Mouse (Mus musculus) lung, embryonic 16.5 days (tissue): ENCODE data around the gene Krt222. TPM values are rescaled to one million over a fixed set of nuclear protein-coding genes. Genes with fewer than 3 reads are reported as not detected.

ENCODE experiments used
- ATAC-seq: fragments of 200-750 bp; cut with Nextera tagmentation; 2 replicates; pipeline ENCODE4 v1.8.0; 2017; ENCODE audit warnings: low read depth, mild to moderate bottlenecking, moderate library complexity
- H3K27ac ChIP-seq: fragments of 300-500 bp; sonication (generic); 2 replicates; pipeline ENCODE4 v1.5.1; 2014; ENCODE audit warnings: mild to moderate bottlenecking, control low read depth, low read length
- H3K27me3 ChIP-seq: fragments of 300-500 bp; sonication (generic); 2 replicates; pipeline ENCODE4 v1.6.1; 2014; ENCODE audit warnings: low read depth, low read length, mixed read lengths; ENCODE audit not compliant: control insufficient read depth, insufficient read depth
- H3K36me3 ChIP-seq: fragments of 300-500 bp; sonication (generic); 2 replicates; pipeline ENCODE4 v1.6.1; 2014; ENCODE audit warnings: low read length; ENCODE audit not compliant: control insufficient read depth, insufficient read depth
- H3K4me1 ChIP-seq: fragments of 300-500 bp; sonication (generic); replicated peaks from 2 replicates; pipeline ENCODE4 v1.6.1; 2014; ENCODE audit warnings: low read length, mixed read lengths; ENCODE audit not compliant: control insufficient read depth, insufficient read depth
- H3K4me2 ChIP-seq: fragments of 300-500 bp; sonication (generic); 2 replicates; pipeline ENCODE4 v1.6.1; 2014; ENCODE audit warnings: low read depth, low read length, control low read depth
- H3K4me3 ChIP-seq: fragments of 300-500 bp; sonication (generic); 2 replicates; pipeline ENCODE4 v1.5.1; 2014; ENCODE audit warnings: mild to moderate bottlenecking, low read length, control low read depth
- H3K9ac ChIP-seq: fragments of 300-500 bp; sonication (generic); 2 replicates; pipeline ENCODE4 v1.6.1; 2014; ENCODE audit warnings: low read length, control low read depth
- H3K9me3 ChIP-seq: fragments of 300-500 bp; sonication (generic); 2 replicates; pipeline ENCODE4 v1.6.1; 2016; ENCODE audit warnings: low read length; ENCODE audit not compliant: control insufficient read depth
- WGBS: fragments of 180-500 bp; shearing (Covaris S2); extraction: QIAGEN DNeasy Blood & Tissue Kit; methylation state at CpG from one replicate; pipeline ENCODE4 v1.1.7; 2014; 5-methylcytosine and 5-hydroxymethylcytosine counted together
- polyA plus RNA-seq: library from polyadenylated mRNA; unstranded; fragments of >200 nt; fragmentation: Nextera tagmentation; extraction: Ambion mirVana; gene quantifications from 2 replicates; pipeline ENCODE4 v1.2.1, GENCODE M21; 2015

Krt222 gene
- polyA plus RNA-seq = 0.29 and 0.94 TPM in 2 replicates

DNA sequence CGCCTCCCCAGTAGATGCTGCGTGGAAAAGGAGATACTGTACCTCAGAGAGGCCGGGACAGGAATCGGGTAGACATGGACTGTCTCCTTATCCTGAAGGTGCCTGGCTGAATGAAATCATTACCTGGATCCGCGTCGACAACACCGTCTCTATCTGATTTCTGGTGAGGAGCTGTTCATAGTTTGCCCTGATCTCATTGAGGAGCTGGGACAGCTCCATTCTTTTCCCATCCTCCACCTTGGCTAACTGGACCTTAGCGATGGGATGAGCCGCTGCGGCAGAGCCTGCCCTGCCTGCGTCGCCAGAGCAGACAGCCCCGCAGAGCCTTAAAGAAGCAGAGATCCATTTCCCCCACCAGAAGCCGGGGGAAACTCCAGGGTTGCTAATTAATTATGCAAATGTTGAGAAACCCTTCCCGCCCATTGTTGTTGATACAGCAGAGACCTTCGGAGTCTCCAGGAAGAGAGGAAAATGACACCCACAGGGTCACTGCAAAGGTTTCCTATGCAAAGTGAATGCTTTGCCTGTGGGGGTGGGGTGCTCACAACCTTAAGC is at the start of gene Krt222:
Gene Krt222 (minus strand): TSS at position 266 of the 555 bp plus-strand sequence.
- no peak for ATAC-seq
- H3K9me3 ChIP-seq = no peaks in the 10 kb centered on the region
- no peak within 1 kb of the TSS for H3K27ac ChIP-seq
- no peaks in the 10 kb centered on the region for H3K27me3 ChIP-seq
- no peaks in the 10 kb centered on the region for H3K36me3 ChIP-seq
- WGBS = 4% methylated on average over 17 of the region's 17 CpGs
- peak within 1 kb of the TSS; percentile 26 for H3K4me3 ChIP-seq
- H3K4me1 ChIP-seq = peaks cover 3% of the 10 kb centered on the region; the same call in 1 of the 2 replicates
- H3K9ac ChIP-seq = peak within 1 kb of the TSS; percentile 14; the same call in 1 of the 2 replicates
- peak within 1 kb of the TSS; percentile 51 for H3K4me2 ChIP-seq

- Histone ChIP-seq H3K9ac (no peak overlapping the region), H3K27me3 (no peaks in the 10 kb centered on the region; the same call in 1 of the 2 replicates), H3K4me1 (no peaks in the 10 kb centered on the region), H3K4me2 (no peak overlapping the region), H3K4me3 (no peak overlapping the region), H3K27ac (no peak overlapping the region), H3K36me3 (no peaks in the 10 kb centered on the region), H3K9me3 (no peaks in the 10 kb centered on the region)
- WGBS = 61% methylated on average over 5 of the region's 5 CpGs
- no peak for ATAC-seq
These were observed 49.0 kb upstream of the Krt222 start for GRCm38 (mm10) chr11:99292846-99293245.

- H3K27me3 ChIP-seq = no peaks in the 10 kb centered on the region
- H3K4me3 ChIP-seq = no peak within 1 kb of the TSS
- H3K9ac ChIP-seq = no peak within 1 kb of the TSS
- no peaks in the 10 kb centered on the region for H3K36me3 ChIP-seq
- H3K4me1 ChIP-seq = no peaks in the 10 kb centered on the region
- ATAC-seq = no peak
- no peak within 1 kb of the TSS for H3K27ac ChIP-seq
- WGBS = 32% methylated on average over 11 of the region's 11 CpGs
- H3K4me2 ChIP-seq = no peak within 1 kb of the TSS
- H3K9me3 ChIP-seq = no peaks in the 10 kb centered on the region
These were observed 41.0 kb upstream of the Krt222 start, which contains the start of gene Krt24 for GRCm38 (mm10) chr11:99284833-99285312. Krt24 (minus strand) TSS chr11:99285262.

GRCm38 (mm10) chr11:99284011-99284410 is 40.1 kb upstream of the Krt222 start:
- ATAC-seq = no peak

GRCm38 (mm10) chr11:99283334-99283733 is 39.4 kb upstream of the Krt222 start:
- no peaks in the 10 kb centered on the region for H3K36me3 ChIP-seq
- H3K27ac ChIP-seq = no peak overlapping the region
- H3K9ac ChIP-seq = no peak overlapping the region

More at GRCm38 (mm10) chr11:99284011-99284410, 40.1 kb upstream of the Krt222 start:
- Histone ChIP-seq H3K27ac (no peak overlapping the region), H3K27me3 (no peaks in the 10 kb centered on the region), H3K9ac (no peak overlapping the region), H3K4me2 (no peak overlapping the region), H3K4me1 (no peaks in the 10 kb centered on the region), H3K9me3 (no peaks in the 10 kb centered on the region), H3K4me3 (no peak overlapping the region), H3K36me3 (no peaks in the 10 kb centered on the region)
- WGBS = 81% methylated on average over 5 of the region's 5 CpGs

DNA sequence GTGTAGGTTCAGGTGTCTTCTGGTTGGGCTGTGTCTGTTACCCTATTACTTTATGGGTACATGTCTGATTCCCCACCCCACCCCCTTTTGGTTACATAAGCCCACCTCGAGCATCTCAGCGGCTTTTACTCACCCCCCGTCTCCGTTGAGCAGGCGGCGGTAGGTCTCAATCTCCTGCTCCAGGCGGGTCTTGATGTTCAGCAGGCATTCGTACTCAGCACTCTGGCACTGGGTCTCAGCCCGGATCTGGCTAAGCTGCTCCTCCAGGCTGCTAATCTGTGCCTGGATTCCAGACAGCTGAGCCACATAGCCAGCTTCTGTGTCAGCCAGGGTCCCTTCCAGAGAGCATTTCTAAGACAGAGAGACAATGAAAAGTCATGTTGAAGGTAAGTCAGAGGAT is 37.2 kb upstream of the Krt222 start:
- no peak for ATAC-seq
- Histone ChIP-seq H3K27me3 (no peaks in the 10 kb centered on the region), H3K9me3 (no peaks in the 10 kb centered on the region), H3K9ac (no peak overlapping the region), H3K4me1 (no peaks in the 10 kb centered on the region), H3K27ac (no peak overlapping the region), H3K4me3 (no peak overlapping the region), H3K4me2 (no peak overlapping the region), H3K36me3 (no peaks in the 10 kb centered on the region)
- WGBS = 69% methylated on average over 9 of the region's 9 CpGs

More at GRCm38 (mm10) chr11:99283334-99283733, 39.4 kb upstream of the Krt222 start:
- no peaks in the 10 kb centered on the region for H3K27me3 ChIP-seq
- H3K9me3 ChIP-seq = no peaks in the 10 kb centered on the region
- H3K4me2 ChIP-seq = no peak overlapping the region
- H3K4me1 ChIP-seq = no peaks in the 10 kb centered on the region
- 35% methylated on average over 4 of the region's 4 CpGs for WGBS
- H3K4me3 ChIP-seq = no peak overlapping the region
- ATAC-seq = no peak

- Histone ChIP-seq H3K27ac (no peak overlapping the region), H3K9ac (no peak overlapping the region), H3K4me1 (no peaks in the 10 kb centered on the region), H3K9me3 (no peaks in the 10 kb centered on the region), H3K27me3 (no peaks in the 10 kb centered on the region), H3K4me3 (no peak overlapping the region), H3K4me2 (no peak overlapping the region), H3K36me3 (no peaks in the 10 kb centered on the region)
- ATAC-seq = no peak
- 60% methylated on average over 5 of the region's 5 CpGs for WGBS
These were observed 36.1 kb upstream of the Krt222 start for GRCm38 (mm10) chr11:99279986-99280385.

- H3K27me3 ChIP-seq = no peaks in the 10 kb centered on the region
- H3K27ac ChIP-seq = no peak overlapping the region
- no peaks in the 10 kb centered on the region for H3K9me3 ChIP-seq
- WGBS = 26% methylated on average over 7 of the region's 7 CpGs
- ATAC-seq = no peak
- H3K4me2 ChIP-seq = no peak overlapping the region
- no peaks in the 10 kb centered on the region for H3K36me3 ChIP-seq
- no peaks in the 10 kb centered on the region for H3K4me1 ChIP-seq
- no peak overlapping the region for H3K9ac ChIP-seq
- H3K4me3 ChIP-seq = no peak overlapping the region
These were observed 32.9 kb upstream of the Krt222 start for GRCm38 (mm10) chr11:99276786-99277185.

DNA sequence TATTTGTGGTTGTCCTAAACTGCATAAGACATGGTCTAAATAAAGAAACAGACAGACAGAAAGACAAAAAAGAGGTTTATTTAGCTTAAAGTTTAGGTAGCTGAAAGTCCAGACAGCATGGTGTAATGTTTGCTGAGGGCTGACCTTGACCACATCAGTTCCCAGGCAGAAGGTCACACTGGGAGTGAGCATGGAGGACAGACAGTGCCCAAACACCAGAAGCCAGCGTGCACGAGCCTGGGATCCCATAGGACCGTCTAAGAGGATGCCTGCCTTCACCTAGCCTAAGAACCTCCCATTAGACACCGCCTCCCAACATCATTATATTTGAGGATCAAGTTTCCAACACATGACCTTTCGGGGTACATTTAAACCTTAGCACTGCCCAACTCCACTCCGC is 31.7 kb upstream of the Krt222 start:
- Histone ChIP-seq H3K27me3 (no peaks in the 10 kb centered on the region), H3K27ac (no peak overlapping the region), H3K9ac (no peak overlapping the region), H3K4me2 (no peak overlapping the region), H3K36me3 (no peaks in the 10 kb centered on the region), H3K9me3 (no peaks in the 10 kb centered on the region), H3K4me1 (no peaks in the 10 kb centered on the region), H3K4me3 (no peak overlapping the region)
- ATAC-seq = no peak
- 58% methylated on average over 6 of the region's 6 CpGs for WGBS
